Mouse (Mus musculus) naive thymus-derived CD4-positive, alpha-beta T cell, adult 2 months (primary cell): ENCODE data around the gene Arhgap32.

Experiments
- DNase-seq: peaks from one replicate; pipeline ENCODE4 v3.0.0-alpha.2; 2011; ENCODE audit warnings: low read depth

Arhgap32 gene

DNA sequence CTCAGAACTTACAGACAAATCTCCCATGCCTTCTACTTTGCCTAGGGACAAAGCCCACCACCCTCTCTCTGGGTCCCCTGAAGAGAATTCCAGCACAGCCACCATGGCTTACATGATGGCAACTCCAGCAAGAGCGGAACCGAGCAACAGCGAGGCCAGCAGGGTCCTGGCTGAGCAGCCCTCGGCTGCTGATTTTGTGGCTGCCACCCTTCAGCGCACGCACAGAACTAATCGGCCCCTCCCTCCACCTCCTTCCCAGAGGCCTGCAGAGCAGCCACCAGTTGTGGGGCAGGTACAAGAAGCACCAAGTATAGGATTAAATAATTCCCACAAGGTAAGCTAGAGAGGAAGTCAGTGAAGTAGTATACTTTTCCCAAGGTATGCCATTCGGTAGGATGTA lies 141.4 kb downstream of the Arhgap32 start:
- no peak for DNase-seq

DNA sequence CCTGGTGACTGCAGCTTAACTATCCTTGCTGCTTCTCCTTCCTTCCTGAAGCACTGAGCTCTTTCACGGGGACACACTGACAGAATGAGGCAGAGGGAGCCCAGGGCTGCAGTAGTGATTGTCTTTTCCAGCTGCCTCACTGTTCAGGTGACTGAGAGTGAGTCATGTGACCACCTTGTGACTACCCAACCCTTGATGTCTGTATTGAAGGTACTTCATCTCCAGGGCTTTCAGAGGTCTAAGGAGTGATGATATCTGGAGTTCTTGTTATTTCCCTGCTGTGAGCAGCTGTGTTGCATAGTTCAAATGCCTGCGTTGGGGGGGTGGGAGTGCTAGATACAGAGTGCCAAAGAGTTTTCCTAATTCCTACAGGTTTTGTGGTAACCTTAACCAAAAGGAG lies 141.9 kb downstream of the Arhgap32 start:
- no peak for DNase-seq

DNA sequence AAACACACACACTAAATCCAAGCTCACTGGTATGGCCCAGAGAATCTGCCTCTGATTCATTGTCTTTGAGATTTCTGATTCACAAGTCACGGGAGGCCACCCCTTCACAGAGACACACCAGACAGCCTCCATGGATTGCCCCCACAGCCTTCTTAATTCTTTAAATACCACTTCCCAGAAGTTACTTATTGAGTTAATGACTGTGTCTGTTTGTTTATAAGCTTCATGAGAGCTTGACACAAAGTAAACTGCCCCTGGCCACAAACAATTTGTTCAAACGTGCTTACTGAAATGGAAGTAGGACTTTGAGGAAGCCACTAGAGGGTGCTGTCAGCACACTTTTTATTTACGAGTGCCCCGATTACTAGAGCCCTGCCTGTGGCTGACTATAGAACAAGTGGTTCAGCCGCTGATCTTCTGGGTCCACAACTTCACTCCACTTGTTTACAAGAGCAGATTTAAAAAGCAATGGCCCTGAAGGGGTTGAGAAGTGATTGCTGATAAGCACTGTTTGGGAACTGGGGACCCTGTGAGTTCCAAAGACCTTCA lies 156.0 kb downstream of the Arhgap32 start:
- DNase-seq: peak; percentile 70

DNA sequence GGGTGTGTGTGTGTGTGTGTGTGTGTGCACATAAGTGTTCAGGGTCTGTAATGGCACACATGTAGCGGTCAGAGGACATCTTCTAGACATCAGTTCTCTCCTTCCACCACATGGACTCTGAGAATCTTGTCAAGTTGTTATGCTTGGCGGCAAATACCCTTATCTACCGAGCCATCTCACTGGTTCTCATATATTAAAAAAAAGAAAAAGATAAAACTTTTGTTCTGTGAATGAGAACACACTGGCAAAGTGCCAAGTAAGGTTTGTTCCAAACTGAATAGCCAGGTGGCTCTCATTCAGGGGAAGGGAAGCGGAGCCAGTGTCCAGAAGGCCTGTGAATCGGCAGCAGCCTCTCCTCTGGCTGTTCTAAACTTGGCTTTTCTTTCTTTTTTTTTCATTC lies 162.1 kb downstream of the Arhgap32 start:
- DNase-seq: no peak

DNA sequence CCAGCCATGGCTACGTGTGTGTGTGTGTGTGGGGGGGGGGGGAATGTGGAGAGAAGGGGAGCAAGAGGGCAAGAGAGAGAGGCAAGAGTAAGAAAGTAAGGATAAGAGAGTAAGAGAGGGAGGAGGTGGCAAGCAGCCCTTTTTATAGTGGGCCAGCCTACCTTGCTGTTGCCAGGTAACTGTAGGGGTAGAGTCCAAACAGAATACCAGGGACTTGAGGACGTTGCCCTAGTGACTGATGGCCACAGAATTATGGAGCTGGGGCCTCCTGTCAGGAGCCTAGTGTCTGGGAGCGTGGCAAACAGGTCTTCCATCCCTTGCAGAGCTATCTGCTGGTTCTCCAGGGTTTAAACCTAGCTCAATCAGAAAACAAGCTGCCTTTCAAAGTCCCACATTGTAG lies 163.9 kb downstream of the Arhgap32 start:
- no peak for DNase-seq

DNA sequence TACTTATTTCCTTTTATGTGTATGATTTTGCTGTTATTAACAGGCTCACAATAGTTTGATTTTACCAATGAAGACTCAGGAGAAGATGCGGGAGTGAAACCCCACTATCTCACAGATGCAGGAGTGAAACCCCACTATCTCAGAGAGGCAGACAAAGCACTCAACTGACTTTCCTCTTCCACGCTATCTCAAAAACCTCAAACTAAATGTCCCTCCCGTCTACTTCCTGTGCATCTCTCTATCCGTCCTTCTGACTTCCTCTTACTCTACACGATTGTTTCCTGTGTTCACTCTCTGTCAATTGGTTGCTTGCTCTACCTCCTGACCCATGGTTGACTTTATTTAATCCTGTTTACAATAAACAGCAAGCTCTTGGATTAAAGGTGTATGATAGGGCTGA lies 164.5 kb downstream of the Arhgap32 start:
- no peak for DNase-seq

DNA sequence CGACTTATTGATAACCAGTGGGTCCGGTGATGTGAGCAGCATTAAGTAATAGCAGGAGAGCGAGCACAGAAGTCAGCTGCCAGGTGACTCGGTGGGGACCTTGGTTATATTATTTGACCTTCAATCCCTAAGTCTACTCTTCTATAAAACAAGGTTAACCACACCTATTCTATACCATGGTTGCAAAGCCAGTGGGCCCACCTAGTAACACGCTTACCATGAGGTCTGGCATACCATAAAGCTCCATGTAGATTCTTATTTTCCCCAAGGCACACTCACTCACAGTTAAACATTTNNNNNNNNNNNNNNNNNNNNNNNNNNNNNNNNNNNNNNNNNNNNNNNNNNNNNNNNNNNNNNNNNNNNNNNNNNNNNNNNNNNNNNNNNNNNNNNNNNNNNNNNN lies 167.7 kb downstream of the Arhgap32 start:
- DNase-seq: no peak

DNA sequence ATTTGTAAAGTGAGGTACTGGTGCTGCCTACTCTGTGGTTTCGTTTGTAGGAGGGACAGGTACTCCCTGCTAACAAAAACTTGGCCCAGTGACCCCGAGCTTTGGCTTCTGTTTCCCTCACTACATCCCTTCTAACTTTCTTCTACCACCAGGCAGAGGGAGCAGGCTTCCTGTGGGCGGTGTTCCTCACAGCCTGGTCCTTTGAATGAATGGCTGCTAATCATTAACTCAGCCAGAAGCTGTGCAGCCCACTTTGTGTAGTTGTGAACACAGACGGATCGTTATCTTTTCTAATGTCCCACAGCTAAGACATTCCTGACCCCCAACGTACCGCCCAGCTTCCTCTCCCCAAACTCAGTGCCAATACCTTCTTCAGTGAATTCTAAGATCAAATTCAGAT lies 175.7 kb downstream of the Arhgap32 start:
- DNase-seq: no peak

DNA sequence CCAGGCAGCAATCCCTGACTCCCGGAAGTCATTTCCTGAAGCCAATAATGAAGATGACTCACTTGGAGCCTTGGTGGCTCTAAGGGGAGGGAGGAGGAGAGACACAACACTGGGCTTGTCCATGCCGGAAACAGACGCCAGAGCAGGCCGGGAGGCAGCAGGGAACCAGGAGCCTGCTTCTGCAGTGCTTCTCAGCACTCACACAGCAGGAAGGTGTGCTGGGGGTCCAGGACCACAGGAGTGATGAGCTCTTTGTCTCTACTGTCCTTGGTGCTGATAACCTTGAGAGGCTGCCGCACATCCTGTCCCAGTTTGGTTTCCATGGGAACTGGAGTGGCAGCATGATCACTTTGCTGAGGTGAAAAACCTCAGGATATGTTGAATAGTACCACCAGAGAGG lies 176.8 kb downstream of the Arhgap32 start:
- no peak for DNase-seq

DNA sequence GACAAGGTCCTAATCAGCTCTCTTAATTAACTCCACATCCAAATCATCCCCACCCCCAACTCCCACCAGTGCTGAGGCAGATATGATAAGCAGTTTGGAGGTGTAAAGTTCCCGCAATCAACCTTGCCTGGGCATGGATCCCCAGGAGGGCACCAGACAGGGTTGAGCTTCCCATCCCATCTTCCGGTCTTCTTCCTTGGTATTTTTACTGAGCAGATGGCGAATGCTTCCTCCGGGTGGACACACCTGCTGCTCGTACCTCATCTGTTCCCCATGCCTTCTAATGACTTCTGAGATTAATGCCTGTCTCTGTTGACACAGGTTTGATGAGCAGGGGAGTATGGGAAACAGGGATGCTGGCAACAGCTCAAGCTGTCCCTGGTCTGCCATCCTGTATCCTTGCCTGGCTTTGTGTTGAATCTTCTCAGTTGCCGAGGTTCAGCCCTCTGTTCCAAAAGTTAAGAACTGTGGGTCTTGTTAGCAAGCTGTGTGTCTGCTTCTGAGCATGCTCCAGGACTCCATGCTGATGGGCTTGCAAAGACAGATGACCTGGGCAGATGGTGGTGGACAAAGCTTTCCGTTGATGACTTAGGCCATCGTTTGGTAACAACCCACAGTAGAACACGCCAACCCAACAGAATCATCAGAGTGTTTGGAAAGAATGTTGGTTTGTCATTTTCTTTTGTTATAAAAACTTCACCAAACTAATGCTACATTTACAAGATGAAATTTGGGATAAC lies 179.3 kb downstream of the Arhgap32 start:
- DNase-seq: no peak

DNA sequence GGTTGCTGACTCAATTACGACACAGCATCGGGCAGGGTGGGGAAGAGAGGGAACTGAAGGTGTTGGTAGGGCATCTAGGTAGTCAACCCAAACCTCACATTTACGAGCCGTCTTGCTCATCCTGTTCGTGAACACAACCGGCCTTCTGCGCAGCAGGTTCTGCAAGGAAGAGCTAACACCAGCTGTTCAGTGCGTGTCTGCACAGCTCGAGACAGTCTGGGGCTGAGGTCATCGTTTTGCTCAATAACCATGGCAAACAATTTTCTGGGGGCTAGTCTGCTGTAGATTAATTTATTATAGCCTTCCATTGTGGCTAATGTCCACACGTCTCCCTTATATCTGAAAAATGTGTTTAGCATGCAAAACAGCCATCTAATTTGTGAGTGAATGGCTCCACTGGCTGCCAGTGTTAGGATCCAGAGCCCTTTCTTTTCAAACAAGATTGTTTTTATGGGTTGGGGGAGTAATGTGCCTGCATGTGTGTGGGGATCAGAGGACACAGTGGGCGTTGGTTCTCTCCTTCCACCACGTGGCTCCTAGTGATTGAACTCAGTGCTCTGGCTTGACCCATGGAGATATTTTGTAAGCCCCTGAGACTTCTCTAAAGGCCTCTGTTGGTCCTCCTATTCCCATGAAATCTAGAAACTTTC lies 186.7 kb downstream of the Arhgap32 start:
- DNase-seq: no peak

DNA sequence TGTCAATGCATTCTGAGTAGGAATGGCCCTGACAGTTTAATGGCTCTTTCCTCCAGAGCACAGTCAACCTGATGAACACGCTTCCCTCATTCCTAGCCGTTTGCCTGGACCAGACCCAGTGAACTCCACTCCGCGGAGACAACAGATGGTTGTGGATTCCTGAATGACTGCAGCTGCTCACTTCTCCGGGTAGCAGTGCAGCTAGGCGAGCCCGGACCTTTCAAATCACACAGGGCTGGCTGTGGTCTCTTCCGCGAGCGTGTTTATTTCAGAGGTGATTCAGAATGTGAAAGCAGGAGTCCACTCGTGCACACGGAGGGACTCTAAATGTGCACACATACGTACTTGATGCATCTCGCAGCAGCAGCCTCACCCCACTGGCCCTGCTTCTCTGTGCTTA lies 195.8 kb downstream of the Arhgap32 start:
- DNase-seq: no peak

DNA sequence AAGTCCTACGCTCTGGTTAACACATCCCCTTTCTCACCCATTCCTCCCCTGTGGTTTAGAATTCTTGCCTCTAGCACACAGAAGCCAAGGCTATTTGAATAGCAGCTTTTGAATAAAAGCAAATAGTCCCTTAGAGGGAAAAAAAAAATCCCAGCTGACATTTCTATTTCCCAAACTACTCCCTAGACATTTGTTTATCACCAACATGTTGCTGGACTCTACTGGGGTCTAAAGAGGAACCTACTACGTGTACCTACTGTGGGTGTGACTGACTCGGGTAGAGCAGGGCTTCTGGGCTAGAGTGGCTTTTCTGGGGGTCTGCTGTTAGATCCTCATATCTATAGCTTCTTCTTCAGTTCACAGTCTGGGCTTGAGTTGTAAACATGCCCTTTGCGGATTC lies 196.3 kb downstream of the Arhgap32 start:
- no peak for DNase-seq

DNA sequence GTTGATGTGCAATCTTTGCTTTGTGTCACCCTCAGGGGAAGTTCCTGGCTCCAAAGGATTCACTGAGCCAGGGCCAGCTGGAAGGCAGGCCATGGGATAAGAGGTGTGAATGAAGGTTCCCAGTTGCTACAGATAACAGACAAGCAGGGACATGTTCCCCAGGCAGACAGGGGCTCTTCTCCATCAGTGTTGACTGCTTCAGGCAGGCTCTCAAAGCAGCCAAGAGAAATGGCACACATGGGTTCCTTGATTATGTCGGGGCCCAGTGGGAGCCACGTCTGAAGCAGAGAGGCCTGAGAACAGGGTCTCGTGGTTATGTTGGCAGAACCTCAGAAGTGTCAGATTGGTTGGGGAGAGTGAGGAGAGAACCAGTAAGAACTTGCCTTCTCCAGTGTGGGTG lies 198.1 kb downstream of the Arhgap32 start:
- no peak for DNase-seq

DNA sequence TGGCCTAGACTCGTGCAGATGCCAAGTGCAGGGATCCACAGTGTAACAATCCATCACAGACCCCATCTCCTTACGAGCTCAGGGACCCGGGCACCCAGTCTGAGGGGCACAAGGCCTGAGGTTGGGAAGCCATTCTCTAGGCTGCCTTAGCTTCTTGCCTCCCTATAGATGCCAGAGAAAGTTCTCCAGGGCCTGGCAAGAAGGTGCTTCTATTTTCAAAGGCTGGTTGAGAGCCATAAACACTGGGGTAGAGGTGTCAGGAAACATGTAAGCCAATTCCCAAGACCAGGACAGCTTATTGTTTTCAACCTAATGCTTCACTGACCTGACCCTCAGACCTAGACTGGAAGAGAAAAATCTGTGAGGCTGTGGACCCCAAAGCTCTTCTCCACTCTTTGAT lies 200.1 kb downstream of the Arhgap32 start:
- DNase-seq: no peak
